8 mouse cellular contexts compared by ENCODE assay signal in genomic region chr9:7837806-7838440, GRCm38 (mm10). TPM values are rescaled to one million over a fixed set of nuclear protein-coding genes. Genes with fewer than 3 reads are reported as not detected.
DNase-seq lines count a peak whose midpoint lies in the region; ATAC-seq and TF ChIP-seq lines count a peak whose summit lies in the region.

No protein-coding gene starts in this region.

- TF ChIP-seq EP300 in liver, embryonic 14.5 days (IDR thresholded peaks at IDR 0.05; ENCODE audit: low read depth) = no peak

- H3K9ac ChIP-seq in heart, embryonic 14.5 days (ENCODE audit: low read length) = peak overlapping the region; percentile 95
- peak overlapping the region; percentile 98 for H3K9ac ChIP-seq in liver, embryonic 14.5 days (replicated peaks)
- peak overlapping the region; percentile 91 for H3K9ac ChIP-seq in stomach, embryonic 16.5 days (ENCODE audit: low read length)

- peaks cover 17% of the 10 kb centered on the region for H3K36me3 ChIP-seq in heart, embryonic 14.5 days (ENCODE audit: control insufficient read depth, insufficient read depth, low read length)
- peaks cover 2% of the 10 kb centered on the region for H3K36me3 ChIP-seq in liver, embryonic 14.5 days (replicated peaks; ENCODE audit: control insufficient read depth, insufficient read depth, low read depth)
- peaks cover 4% of the 10 kb centered on the region; the same call in 1 of the 2 replicates for H3K36me3 ChIP-seq in stomach, embryonic 16.5 days (ENCODE audit: control insufficient read depth, insufficient read depth, low read length)

- H3K4me3 ChIP-seq in heart, embryonic 14.5 days (ENCODE audit: control insufficient read depth in 1 of 2, insufficient read depth in 1 of 2, low read depth in 1 of 2, low read length in 2 of 2) = peak overlapping the region; percentile 74 to 75
- peak overlapping the region; percentile 74 to 86 for H3K4me3 ChIP-seq in liver, embryonic 14.5 days (ENCODE audit: insufficient read depth in 1 of 2, low read depth in 2 of 2, low read length in 2 of 2)
- H3K4me3 ChIP-seq in stomach, embryonic 16.5 days (replicated peaks; ENCODE audit: low read length) = peak overlapping the region; percentile 73

- H3K4me2 ChIP-seq in heart, embryonic 14.5 days (ENCODE audit: low read length) = peak overlapping the region; percentile 80
- peak overlapping the region; percentile 89 for H3K4me2 ChIP-seq in liver, embryonic 14.5 days (ENCODE audit: low read depth)
- peak overlapping the region; percentile 82 for H3K4me2 ChIP-seq in stomach, embryonic 16.5 days (ENCODE audit: low read depth, low read length)

- DNase-seq in adrenal gland, adult 2 months = peak; percentile 67
- DNase-seq in adrenal gland, postnatal 4 days (ENCODE audit: low spot score in 2 of 2) = no peak
- DNase-seq in 3T3-L1 (ENCODE audit: low read depth, low spot score) = peak; percentile 77
- DNase-seq in c-Kit-positive CD71-positive TER-119-positive erythroid progenitor cells, embryonic 14.5 days (ENCODE audit: low spot score) = peak; percentile 51
- peak; percentile 34 to 41 (median 39) for DNase-seq in liver, embryonic 14.5 days (ENCODE audit: low read depth in 3 of 3, low spot score in 3 of 3)
- DNase-seq in right cerebral cortex, postnatal 25 days = no peak

- H3K27me3 ChIP-seq in heart, embryonic 14.5 days (ENCODE audit: control insufficient read depth, insufficient read depth, low read length) = no peaks in the 10 kb centered on the region
- H3K27me3 ChIP-seq in liver, embryonic 14.5 days (ENCODE audit: control insufficient read depth, insufficient read depth, low read length) = no peaks in the 10 kb centered on the region
- H3K27me3 ChIP-seq in stomach, embryonic 16.5 days (ENCODE audit: control insufficient read depth, insufficient read depth, low read length) = no peaks in the 10 kb centered on the region

- peaks cover 0 to 16% of the 10 kb centered on the region in 2 experiments; a peak in 3 of 4 replicates for H3K4me1 ChIP-seq in heart, embryonic 14.5 days (ENCODE audit: control insufficient read depth in 2 of 2, insufficient read depth in 2 of 2, low read length in 2 of 2)
- peaks cover 3 to 13% of the 10 kb centered on the region in 2 experiments for H3K4me1 ChIP-seq in liver, embryonic 14.5 days (replicated peaks; ENCODE audit: control insufficient read depth in 2 of 2, insufficient read depth in 2 of 2, low read length in 1 of 2)
- H3K4me1 ChIP-seq in stomach, embryonic 16.5 days (ENCODE audit: control insufficient read depth, insufficient read depth, low read length) = peaks cover 11% of the 10 kb centered on the region

- ATAC-seq in heart, embryonic 14.5 days (ENCODE audit: insufficient number of reproducible peaks, insufficient read depth, low FRiP score, low read depth) = no peak
- no peak for ATAC-seq in liver, embryonic 14.5 days (ENCODE audit: insufficient read depth)
- ATAC-seq in stomach, embryonic 16.5 days (ENCODE audit: insufficient read depth, low FRiP score) = no peak

- WGBS in heart, embryonic 14.5 days = 26% methylated on average over 14 of the region's 14 CpGs
- 27% methylated on average over 14 of the region's 14 CpGs for WGBS in liver, embryonic 14.5 days (ENCODE audit: insufficient replicate concordance)
- WGBS in stomach, embryonic 16.5 days = 11% methylated on average over 14 of the region's 14 CpGs

- TF ChIP-seq CTCF in liver, embryonic 14.5 days (IDR thresholded peaks at IDR 0.05; ENCODE audit: low read depth) = no peak

- H3K9me3 ChIP-seq in heart, embryonic 14.5 days (ENCODE audit: control insufficient read depth, low read length) = no peaks in the 10 kb centered on the region
- no peaks in the 10 kb centered on the region for H3K9me3 ChIP-seq in liver, embryonic 14.5 days (ENCODE audit: control insufficient read depth, low read length)
- no peaks in the 10 kb centered on the region for H3K9me3 ChIP-seq in stomach, embryonic 16.5 days (replicated peaks; ENCODE audit: control insufficient read depth, low read length)

- H3K27ac ChIP-seq in heart, embryonic 14.5 days (replicated peaks in 1 of 2; ENCODE audit: control insufficient read depth in 1 of 2, insufficient read depth in 1 of 2, low read depth in 2 of 2, low read length in 2 of 2) = peak overlapping the region; percentile 98
- peak overlapping the region; percentile 99 for H3K27ac ChIP-seq in liver, embryonic 14.5 days
- H3K27ac ChIP-seq in stomach, embryonic 16.5 days (ENCODE audit: low read length) = peak overlapping the region; percentile 99

RNA-seq across cellular contexts. Expression of gene Birc2, which starts 1.1 kb away (rescaled TPM):
- 10 to 100 TPM; 39.8 to 46.1 TPM for total RNA-seq in adrenal gland, adult 2 months (2021)
- polyA plus RNA-seq in adrenal gland, adult 2 months (2012; rRNA removed) = 9.0 and 19.5 TPM in 2 replicates
- 10 to 100 TPM; 68.3 to 72.0 TPM for total RNA-seq in adrenal gland, postnatal 4 days (2021)
- 29.5 and 32.6 TPM in 2 replicates for polyA plus RNA-seq in heart, embryonic 14.5 days (2014; fragmentation: Nextera tagmentation; extraction: Ambion mirVana)
- polyA plus RNA-seq in liver, embryonic 14.5 days (2012; rRNA removed) = 7.0 and 9.4 TPM in 2 replicates
- 13.1 and 14.1 TPM in 2 replicates for polyA plus RNA-seq in liver, embryonic 14.5 days (2014; fragmentation: Nextera tagmentation; extraction: Ambion mirVana)
- polyA plus RNA-seq in stomach, embryonic 16.5 days (2015; fragmentation: Nextera tagmentation; extraction: Ambion mirVana) = 34.1 and 40.0 TPM in 2 replicates

RNA-seq across cellular contexts. Expression of gene Birc3, which starts 35.1 kb away (rescaled TPM):
- 10 to 100 TPM; 17.3 to 26.1 TPM for total RNA-seq in adrenal gland, adult 2 months (2021)
- 3.1 and 3.7 TPM in 2 replicates for polyA plus RNA-seq in adrenal gland, adult 2 months (2012; rRNA removed)
- total RNA-seq in adrenal gland, postnatal 4 days (2021) = 10 to 100 TPM; 31.1 to 33.3 TPM
- polyA plus RNA-seq in heart, embryonic 14.5 days (2014; fragmentation: Nextera tagmentation; extraction: Ambion mirVana) = 4.3 and 5.5 TPM in 2 replicates
- polyA plus RNA-seq in liver, embryonic 14.5 days (2012; rRNA removed) = 3.6 and 4.7 TPM in 2 replicates
- polyA plus RNA-seq in liver, embryonic 14.5 days (2014; fragmentation: Nextera tagmentation; extraction: Ambion mirVana) = 4.7 and 6.1 TPM in 2 replicates
- polyA plus RNA-seq in stomach, embryonic 16.5 days (2015; fragmentation: Nextera tagmentation; extraction: Ambion mirVana) = 9.4 and 9.9 TPM in 2 replicates

Comparison
In these comparisons a context has a peak if more than half of its experiments do, and no peak if none do; other contexts are left out.
1. DNase-seq: peak in adrenal gland, adult 2 months (single experiment), 3T3-L1 (single experiment), c-Kit-positive CD71-positive TER-119-positive erythroid progenitor cells, embryonic 14.5 days (single experiment) and liver, embryonic 14.5 days (3 of 3); none in adrenal gland, postnatal 4 days (0 of 2) and right cerebral cortex, postnatal 25 days (single experiment).
2. Peak in every context shown above with its lines, with median percentiles within 50 percentile points of each other: H3K27ac ChIP-seq, H3K4me2 ChIP-seq, H3K4me3 ChIP-seq and H3K9ac ChIP-seq.